Mouse (Mus musculus): Measurements from ENCODE around the gene Dhrs9.

Dhrs9 gene

DNA sequence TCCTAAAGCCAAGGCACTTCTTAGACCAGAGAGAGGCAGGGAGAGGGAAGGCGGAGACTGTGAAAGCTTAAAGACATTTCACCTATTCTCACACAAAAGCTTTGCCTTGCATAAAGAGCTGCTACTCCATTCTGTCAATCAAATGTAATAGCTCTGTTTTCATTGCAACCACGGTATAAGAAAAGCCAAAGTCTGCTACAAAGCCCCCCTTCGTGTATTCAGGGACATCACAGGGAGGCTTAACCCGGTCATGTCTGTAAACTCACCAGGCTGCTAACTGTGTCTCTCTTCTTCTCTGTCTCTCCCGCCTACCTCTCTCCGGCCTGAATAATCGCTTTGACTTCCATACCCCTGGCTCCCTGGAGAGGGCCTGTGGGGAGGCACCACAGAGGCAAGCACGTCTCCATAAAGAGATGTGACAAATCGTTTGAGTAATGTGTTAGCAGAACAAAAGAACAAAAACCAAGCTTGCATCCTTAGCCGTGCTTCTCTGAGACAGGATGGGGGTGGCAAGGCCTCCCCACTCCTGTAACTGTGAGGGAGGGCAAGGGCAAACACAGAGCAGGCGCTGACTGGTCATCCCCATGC is 38.1 kb downstream of the Dhrs9 start:
- in situ Hi-C loops (cut with MboI, MseI) = no loop called here

DNA sequence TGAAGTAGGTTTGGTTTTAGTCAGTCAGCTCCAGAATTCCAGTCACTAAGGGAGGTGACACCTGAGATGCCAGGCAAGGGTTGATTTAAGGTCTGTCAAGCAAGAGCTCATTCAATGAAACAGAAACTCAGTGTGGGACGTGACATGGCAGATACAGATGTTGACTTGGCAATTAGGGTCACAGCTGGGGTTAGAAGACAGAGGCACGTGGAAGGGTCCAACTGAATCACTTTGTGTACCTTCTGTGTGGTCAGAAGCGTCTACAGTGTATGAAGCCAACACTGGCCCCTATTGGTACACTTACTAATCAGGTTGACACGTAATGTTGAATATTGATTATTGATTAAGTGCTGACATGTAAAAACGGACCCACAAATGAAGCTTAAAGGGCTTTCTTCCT is 44.6 kb downstream of the Dhrs9 start:
- in situ Hi-C loops (cut with MboI, MseI) = loop anchor here (5.0 to 25.0 kb wide), 3 partner anchors 148 to 863 kb away; no protein-coding TSS in a partner anchor

DNA sequence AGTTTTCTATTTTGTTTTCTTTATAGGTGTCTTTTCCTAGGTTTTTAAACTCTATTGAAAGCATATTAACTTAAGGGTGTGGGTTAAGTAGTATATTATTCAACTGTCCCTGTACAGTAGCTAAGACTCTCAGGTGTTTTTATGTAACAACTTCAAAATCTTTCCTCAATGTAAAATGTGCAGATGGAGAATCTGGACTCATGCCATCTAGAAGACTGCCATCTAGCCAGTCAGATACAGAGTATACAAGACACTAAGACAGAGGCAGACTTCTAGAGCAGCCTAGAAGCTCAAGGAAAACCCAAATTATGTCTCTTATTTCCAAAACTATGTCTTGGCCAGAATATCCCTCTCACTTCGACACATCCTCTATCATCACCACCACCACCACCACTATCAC is 45.8 kb downstream of the Dhrs9 start:
- in situ Hi-C loops (cut with MboI, MseI) = loop anchor here (5.0 to 25.0 kb wide), 3 partner anchors 149 to 864 kb away; no protein-coding TSS in a partner anchor

DNA sequence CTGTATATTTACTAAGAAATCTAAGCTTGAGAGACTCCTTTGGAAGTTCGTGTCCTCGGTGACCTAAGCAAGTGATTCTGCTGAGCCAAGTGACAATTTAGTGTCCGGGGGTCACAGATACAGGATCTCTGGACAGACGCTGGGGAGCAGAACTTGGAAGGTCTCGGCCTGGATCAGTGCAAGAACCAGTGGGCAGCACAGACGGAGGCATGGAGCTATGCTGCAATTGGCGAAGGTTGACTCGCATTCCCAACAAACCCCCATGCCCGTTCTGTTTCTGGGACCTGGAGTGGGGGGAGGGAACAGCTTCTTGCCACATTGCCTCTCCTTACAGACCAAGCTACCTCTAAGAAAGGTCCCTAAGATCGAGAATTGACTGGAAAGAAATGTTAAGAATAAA is 46.9 kb downstream of the Dhrs9 start:
- in situ Hi-C loops (cut with MboI, MseI) = loop anchor here (5.0 to 25.0 kb wide), 3 partner anchors 150 to 865 kb away; no protein-coding TSS in a partner anchor

DNA sequence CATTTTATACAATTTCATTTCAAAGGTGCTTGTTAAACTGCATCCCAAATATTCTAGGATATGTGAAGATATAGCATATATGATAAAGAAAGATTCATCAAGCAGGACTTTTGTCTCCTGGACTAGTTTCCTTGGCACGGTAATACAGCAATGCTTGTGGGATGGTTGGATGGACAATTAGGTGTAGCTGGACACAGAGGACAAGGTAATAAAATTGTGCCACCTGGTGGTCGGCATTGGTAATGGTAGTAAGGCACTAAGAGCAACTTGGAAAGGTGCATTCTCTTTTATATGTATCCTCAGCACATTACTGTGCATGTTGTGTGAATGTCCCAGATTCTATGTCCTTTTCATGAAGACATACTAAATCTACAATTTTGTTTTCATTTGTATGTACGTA is 47.9 kb downstream of the Dhrs9 start:
- in situ Hi-C loops (cut with MboI, MseI) = loop anchor here (5.0 to 25.0 kb wide), 3 partner anchors 151 to 866 kb away; no protein-coding TSS in a partner anchor

DNA sequence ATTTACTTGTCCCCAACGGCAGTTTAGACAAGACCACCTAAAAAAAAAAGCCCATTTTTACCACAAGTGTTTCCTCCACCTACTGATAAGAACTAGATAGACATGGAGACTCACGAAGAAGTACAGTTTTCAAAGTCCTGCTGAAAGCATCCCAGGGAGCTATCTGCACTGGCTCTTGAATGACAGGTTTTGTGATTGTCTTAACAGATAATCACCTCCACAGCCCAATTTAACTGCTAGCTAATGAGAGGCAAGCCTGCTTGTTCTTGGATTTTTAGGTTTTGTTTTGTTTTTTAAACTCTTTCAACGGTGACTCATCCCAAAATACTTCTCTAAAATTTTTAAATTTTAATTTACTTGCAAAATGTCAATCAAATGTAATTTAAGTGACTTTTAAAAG is 61.4 kb downstream of the Dhrs9 start:
- in situ Hi-C loops (cut with MboI, MseI) = loop anchor here in 1 of 2 experiments (25.0 kb wide), 1 partner anchor 879 kb away; no protein-coding TSS in a partner anchor

DNA sequence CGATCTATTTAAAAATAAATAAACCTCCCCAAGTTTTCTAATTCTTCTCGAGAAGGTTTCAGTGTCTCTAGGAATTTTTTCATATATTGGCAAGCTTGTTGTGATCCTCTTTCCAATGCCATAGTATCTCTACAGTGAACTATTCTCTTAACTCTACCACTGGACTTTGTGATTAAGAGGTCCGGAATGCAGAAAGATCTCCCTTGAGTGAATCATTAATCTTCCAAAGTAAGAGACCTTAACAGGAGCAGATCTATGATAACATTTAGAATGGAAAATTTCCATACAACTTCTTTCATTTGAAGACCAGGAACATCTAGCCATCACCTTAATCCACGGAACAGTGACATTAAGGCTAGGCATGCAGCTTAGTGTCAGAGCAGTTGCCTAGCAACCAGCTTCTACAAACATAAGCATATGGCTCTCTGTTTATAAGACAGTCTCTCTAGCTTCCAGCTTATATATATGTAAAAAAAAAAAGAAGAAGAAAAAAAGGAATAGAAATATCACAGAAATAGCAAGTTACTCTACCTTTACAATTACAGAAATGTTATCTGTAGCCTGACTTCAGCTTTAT is 65.7 kb downstream of the Dhrs9 start:
- in situ Hi-C loops (cut with MboI, MseI) = loop anchor here in 1 of 2 experiments (25.0 kb wide), 1 partner anchor 884 kb away; no protein-coding TSS in a partner anchor

DNA sequence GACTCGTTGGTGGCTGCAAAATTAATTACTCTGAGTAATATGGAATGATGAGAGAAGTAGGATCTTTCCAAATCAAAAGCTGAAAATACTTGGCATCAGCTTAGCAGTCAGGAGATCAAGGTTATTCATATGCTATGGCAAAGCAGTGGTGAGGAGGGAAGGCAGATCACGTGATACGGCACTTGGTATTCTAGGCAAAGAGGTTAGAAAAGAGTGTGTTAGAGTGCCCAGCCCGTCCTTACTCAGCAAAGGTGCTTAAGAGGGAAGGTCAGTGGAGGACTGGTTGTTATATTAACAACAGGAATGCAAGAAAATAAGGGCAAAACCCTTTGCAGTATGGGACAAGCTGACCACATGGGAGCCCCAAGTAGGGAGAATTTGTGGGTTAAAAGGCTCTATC is 68.3 kb downstream of the Dhrs9 start:
- in situ Hi-C loops (cut with MboI, MseI) = loop anchor here in 1 of 2 experiments (25.0 kb wide), 1 partner anchor 886 kb away; no protein-coding TSS in a partner anchor

DNA sequence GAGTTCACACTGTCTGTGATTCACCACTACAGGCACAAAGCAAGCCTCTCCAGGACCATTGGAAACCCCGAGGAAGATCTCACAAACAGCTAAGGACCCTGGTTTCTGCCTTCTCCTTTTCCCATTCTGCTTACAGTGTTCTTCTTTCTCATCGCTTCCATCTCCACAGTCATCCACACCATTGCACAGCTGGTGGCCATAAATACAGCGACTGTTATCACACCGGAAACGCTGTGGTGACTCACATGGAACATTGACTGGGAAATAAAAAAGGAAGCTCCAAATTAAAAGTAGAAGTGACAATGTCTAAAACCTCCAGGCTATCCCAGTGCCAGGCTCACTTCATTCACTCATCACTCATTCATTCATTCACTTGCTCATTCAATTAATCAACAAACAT is 70.9 kb downstream of the Dhrs9 start:
- in situ Hi-C loops (cut with MboI, MseI) = no loop called here

All from T-helper 17 cell (primary cell).